Mouse (Mus musculus) kidney, postnatal 0 days (tissue): ENCODE results near the gene Clec2g. TPM values are rescaled to one million over a fixed set of nuclear protein-coding genes. Genes with fewer than 3 reads are reported as not detected.

Experiments used
- ATAC-seq: fragments of 200-750 bp; cut with Nextera tagmentation; replicated peaks from 2 replicates; pipeline ENCODE4 v1.8.0; 2017; ENCODE audit warnings: low read depth, moderate number of reproducible peaks, moderate TSS enrichment, moderate library complexity; ENCODE audit not compliant: low FRiP score
- DNase-seq: peaks from one replicate; pipeline ENCODE4 v3.0.0-alpha.2; 2016; ENCODE audit warnings: low spot score
- H3K27ac ChIP-seq: fragments of 300-500 bp; sonication (generic); 2 replicates; pipeline ENCODE4 v1.5.1; 2014; ENCODE audit warnings: mild to moderate bottlenecking
- H3K27me3 ChIP-seq: fragments of 300-500 bp; sonication (generic); 2 replicates; pipeline ENCODE4 v1.6.1; 2014; ENCODE audit warnings: low read length, mixed read lengths; ENCODE audit not compliant: insufficient read depth
- H3K36me3 ChIP-seq: fragments of 300-500 bp; sonication (generic); 2 replicates; pipeline ENCODE4 v1.6.1; 2014; ENCODE audit warnings: low read length, mixed read lengths; ENCODE audit not compliant: insufficient read depth
- H3K4me1 ChIP-seq: fragments of 300-500 bp; sonication (generic); replicated peaks from 2 replicates; pipeline ENCODE4 v1.6.1; 2014; ENCODE audit warnings: antibody characterized with exemption, low read length, mixed read lengths; ENCODE audit not compliant: insufficient read depth
- H3K4me2 ChIP-seq: fragments of 300-500 bp; sonication (generic); 2 replicates; pipeline ENCODE4 v1.6.1; 2014; ENCODE audit warnings: mild to moderate bottlenecking, low read length, moderate library complexity, mixed read lengths
- H3K4me3 ChIP-seq: fragments of 300-500 bp; sonication (generic); replicated peaks from 2 replicates; pipeline ENCODE4 v1.5.1; 2014; ENCODE audit warnings: low read depth, low read length
- H3K9ac ChIP-seq: fragments of 300-500 bp; sonication (generic); 2 replicates; pipeline ENCODE4 v1.6.1; 2014; ENCODE audit warnings: low read depth, low read length
- H3K9me3 ChIP-seq: fragments of 300-500 bp; sonication (generic); replicated peaks from 2 replicates; pipeline ENCODE4 v1.6.1; 2016; ENCODE audit warnings: low read length, inconsistent platforms, mixed read lengths
- CTCF ChIP-seq: IDR thresholded peaks from 2 replicates; pipeline ENCODE4 v1.5.1; 2016; ENCODE audit warnings: antibody characterized with exemption, low read depth, mild to moderate bottlenecking, moderate library complexity
- WGBS: fragments of 180-500 bp; shearing (Covaris S2); extraction: QIAGEN DNeasy Blood & Tissue Kit; methylation state at CpG from one replicate; pipeline ENCODE4 v1.1.7; 2014; 5-methylcytosine and 5-hydroxymethylcytosine counted together
- polyA plus RNA-seq: library from polyadenylated mRNA; unstranded; fragments of >200 nt; fragmentation: Nextera tagmentation; extraction: Ambion mirVana; gene quantifications from 2 replicates; pipeline ENCODE4 v1.2.1, GENCODE M21; 2015

Clec2g gene
- polyA plus RNA-seq, 1 experiment from 2014 or later, result not detected

DNA sequence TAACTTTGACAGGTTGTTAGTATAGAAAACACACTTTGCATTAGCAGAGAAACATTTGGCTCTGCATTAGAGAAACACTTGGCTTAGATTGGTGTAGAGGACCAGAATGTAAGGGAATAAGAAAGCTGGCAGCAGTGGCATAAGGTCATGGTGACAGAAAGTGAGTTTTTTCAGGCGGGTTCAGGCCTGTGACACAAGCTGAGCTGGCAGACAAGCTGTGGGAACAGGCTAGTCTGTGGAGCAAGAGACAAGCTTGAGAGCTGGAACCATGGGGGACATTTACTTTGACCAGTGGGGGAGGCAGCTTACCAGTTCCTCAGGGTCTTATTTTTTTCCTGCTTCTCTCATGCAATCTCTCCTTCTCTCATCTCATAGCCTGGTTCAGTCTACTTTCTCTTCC is 78.8 kb downstream of the Clec2g start:
- 56% methylated on average over 1 of the region's 1 CpGs for WGBS
- H3K4me1 ChIP-seq, result no peaks in the 10 kb centered on the region
- H3K27me3 ChIP-seq, result no peaks in the 10 kb centered on the region

DNA sequence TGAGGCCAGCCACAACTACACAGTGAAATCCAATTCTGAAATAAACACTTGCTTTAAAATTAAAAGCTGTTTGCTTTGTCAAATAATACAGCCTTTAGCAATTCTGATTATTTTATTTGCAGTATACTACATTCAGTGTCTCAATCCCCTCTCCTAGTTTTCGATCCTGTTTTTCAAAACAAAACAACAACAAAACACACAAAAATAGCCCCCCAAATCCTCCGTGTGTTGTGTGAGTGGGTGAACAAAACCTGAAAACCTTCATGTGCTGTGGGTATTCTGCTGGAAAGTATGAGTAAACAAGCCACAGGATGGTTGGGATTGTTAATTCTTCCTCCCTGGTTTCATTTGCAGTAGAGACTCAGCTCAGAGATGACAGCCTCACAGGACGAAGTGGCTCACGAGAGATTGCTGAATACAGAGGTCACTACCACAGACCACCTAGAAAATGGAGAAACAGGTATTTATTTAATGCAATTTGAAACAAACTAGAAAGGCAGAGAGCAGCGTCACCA is 79.6 kb downstream of the Clec2g start:
- ATAC-seq (no peak), DNase-seq (no peak)
- no peak overlapping the region for H3K4me3 ChIP-seq
- no peak overlapping the region for H3K27ac ChIP-seq
- no peaks in the 10 kb centered on the region for H3K4me1 ChIP-seq
- H3K36me3 ChIP-seq, result no peaks in the 10 kb centered on the region
- H3K4me2 ChIP-seq, result no peak overlapping the region
- H3K9me3 ChIP-seq, result no peaks in the 10 kb centered on the region
- H3K9ac ChIP-seq, result no peak overlapping the region
- no peaks in the 10 kb centered on the region for H3K27me3 ChIP-seq
- 79% methylated on average over 5 of the region's 5 CpGs for WGBS
- no peak for TF ChIP-seq CTCF

More for the DNA sequence above, 78.8 kb downstream of the Clec2g start:
- no peak overlapping the region for H3K27ac ChIP-seq
- H3K9ac ChIP-seq, result no peak overlapping the region
- H3K9me3 ChIP-seq, result no peaks in the 10 kb centered on the region
- DNase-seq (no peak), ATAC-seq (no peak)
- no peak for TF ChIP-seq CTCF
- H3K4me2 ChIP-seq, result no peak overlapping the region
- no peak overlapping the region for H3K4me3 ChIP-seq
- H3K36me3 ChIP-seq, result no peaks in the 10 kb centered on the region

DNA sequence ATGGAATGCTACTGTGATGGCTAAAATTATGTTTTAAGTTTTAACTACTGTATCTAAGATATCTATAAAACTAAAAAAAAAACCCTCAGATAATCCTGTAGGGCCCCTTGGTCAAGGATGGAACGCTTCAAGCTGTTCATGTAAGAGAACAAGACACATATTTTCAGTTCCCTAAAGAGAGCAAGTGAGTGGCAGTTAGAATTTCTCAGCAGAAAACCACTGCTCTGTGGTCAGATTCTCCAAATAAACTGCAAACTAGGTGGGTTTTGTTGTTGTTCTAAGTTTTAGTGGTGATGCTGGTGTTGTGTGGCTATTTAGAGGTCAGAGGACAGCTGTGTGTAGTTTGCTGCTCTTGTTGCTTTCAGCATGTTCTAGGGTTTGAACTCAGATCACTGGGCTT is 80.2 kb downstream of the Clec2g start:
- no peak for TF ChIP-seq CTCF
- no peak overlapping the region for H3K4me3 ChIP-seq
- DNase-seq, result no peak
- H3K27me3 ChIP-seq, result no peaks in the 10 kb centered on the region
- H3K27ac ChIP-seq, result no peak overlapping the region
- H3K9me3 ChIP-seq, result no peaks in the 10 kb centered on the region
- no peak overlapping the region for H3K4me2 ChIP-seq
- no peak overlapping the region for H3K9ac ChIP-seq
- WGBS, result 80% methylated on average over 1 of the region's 1 CpGs
- no peaks in the 10 kb centered on the region for H3K4me1 ChIP-seq
- ATAC-seq, result no peak
- no peaks in the 10 kb centered on the region for H3K36me3 ChIP-seq

DNA sequence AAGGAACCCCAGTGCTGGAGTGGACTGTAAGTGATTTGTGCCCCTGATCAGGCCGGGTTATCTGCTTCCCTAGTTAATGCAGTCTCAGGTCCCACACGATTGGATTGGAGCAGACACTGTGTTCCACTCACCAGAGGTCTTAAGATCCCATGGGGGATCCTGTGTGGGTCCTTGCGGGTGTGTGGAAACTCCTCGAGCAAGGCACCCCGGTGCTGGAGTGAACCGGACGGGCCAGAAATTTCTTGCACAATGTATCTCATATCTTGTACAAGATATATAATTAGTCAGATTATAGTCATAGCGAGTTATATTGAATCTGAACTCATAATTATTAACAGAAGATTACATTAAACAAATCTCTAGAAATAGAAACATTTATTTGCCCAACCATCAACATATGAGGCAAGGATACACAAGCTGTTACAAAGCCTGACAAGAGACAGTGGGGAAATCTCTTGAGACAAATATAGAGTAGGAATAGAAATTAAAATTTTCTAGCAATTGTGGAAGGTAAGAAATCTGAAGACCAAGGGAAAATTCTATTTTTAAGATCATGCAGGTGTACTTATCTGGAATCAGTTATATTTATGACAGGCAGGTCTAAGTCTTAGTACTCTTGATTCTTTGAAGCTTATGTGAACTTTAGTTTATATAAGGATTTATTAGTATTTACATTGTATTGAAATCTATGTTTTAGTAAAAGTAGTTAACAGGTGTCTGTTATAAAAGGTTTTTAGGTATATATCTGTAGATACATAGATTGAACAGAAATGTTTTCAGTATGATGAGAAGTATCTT is 93.5 kb downstream of the Clec2g start:
- ATAC-seq, result no peak
- Histone ChIP-seq H3K27ac (no peak overlapping the region), H3K9me3 (no peaks in the 10 kb centered on the region), H3K9ac (no peak overlapping the region), H3K4me2 (no peak overlapping the region), H3K4me1 (no peaks in the 10 kb centered on the region), H3K27me3 (no peaks in the 10 kb centered on the region), H3K4me3 (no peak overlapping the region), H3K36me3 (no peaks in the 10 kb centered on the region)
- no peak for TF ChIP-seq CTCF
- WGBS, result 90% methylated on average over 8 of the region's 8 CpGs
- DNase-seq, result no peak

DNA sequence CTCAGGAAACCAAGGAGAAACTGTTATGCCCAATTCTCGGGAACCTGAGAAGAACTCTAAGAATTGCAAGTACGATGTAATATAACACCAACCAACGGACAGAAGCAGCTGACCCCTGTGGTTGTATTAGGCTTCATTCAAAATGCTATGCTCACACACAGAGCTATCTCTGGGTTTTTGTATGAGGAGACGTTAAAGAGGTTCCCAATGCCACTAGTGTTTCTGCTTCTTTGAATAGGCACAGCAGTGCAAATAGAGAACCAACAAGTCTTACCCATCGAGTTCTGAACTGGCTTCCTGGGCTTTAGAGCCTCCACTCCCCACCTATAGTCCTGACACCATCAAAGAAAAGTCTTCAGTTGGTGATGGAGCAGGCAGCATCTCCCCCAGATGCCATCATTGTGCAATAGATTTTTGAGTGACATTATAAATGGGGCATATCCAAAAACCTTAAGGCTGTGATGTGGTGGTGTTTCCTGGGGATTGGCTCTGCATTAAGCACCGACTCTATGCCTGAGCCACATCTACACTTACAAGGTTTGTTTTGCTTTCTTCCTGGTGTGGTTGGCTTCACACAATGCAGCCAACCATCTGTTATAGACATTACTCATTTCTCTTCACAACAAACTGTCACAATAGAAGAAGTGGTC is 96.1 kb downstream of the Clec2g start:
- DNase-seq, result no peak
- Histone ChIP-seq H3K36me3 (no peaks in the 10 kb centered on the region), H3K9ac (no peak overlapping the region), H3K4me1 (no peaks in the 10 kb centered on the region), H3K4me3 (no peak overlapping the region), H3K4me2 (no peak overlapping the region), H3K27ac (no peak overlapping the region), H3K9me3 (no peaks in the 10 kb centered on the region), H3K27me3 (no peaks in the 10 kb centered on the region)
- no peak for ATAC-seq
- no peak for TF ChIP-seq CTCF
- WGBS, result 48% methylated on average over 6 of the region's 6 CpGs

DNA sequence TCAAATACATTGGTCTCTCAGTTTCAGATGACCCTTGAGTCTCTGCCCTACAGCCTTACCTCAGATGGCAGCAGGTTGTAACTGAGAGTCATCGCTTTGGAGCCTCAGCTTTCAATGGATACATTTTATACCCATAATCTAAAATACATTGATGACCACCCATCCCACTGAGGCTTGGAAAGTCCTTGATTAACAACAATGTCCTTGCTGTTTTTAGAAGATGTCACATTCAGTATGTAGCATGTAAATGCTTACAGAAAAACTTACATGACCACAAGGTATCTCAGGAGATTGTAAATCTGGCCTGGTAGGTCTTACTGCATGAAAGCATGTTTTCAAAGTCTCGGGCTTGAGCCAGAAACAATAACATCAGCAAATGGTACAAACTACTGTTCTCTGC is 96.8 kb downstream of the Clec2g start:
- no peak for TF ChIP-seq CTCF
- DNase-seq (no peak), ATAC-seq (no peak)
- H3K9ac ChIP-seq, result no peak overlapping the region
- no peaks in the 10 kb centered on the region for H3K36me3 ChIP-seq
- no peak overlapping the region for H3K27ac ChIP-seq
- H3K4me2 ChIP-seq, result no peak overlapping the region
- H3K9me3 ChIP-seq, result no peaks in the 10 kb centered on the region
- no peaks in the 10 kb centered on the region for H3K27me3 ChIP-seq
- WGBS, result 71% methylated on average over 2 of the region's 2 CpGs
- no peaks in the 10 kb centered on the region for H3K4me1 ChIP-seq
- no peak overlapping the region for H3K4me3 ChIP-seq
